Mouse (Mus musculus): ENCODE data around the gene Kcp. TPM values are rescaled to one million over a fixed set of nuclear protein-coding genes. Genes with fewer than 3 reads are reported as not detected.

The Kcp gene
- polyA plus RNA-seq, 1 experiment from 2014 or later, result 14.1 TPM

GRCm38 (mm10) chr6:29445354-29445753 is 62.4 kb downstream of the Kcp start:
- Histone ChIP-seq H3K27me3 (no peaks in the 10 kb centered on the region), H3K4me2 (no peak overlapping the region), H3K4me3 (no peak overlapping the region), H3K36me3 (peaks cover 14% of the 10 kb centered on the region; the same call in 1 of the 2 replicates), H3K4me1 (no peaks in the 10 kb centered on the region), H3K9me3 (no peaks in the 10 kb centered on the region), H3K27ac (no peak overlapping the region), H3K9ac (no peak overlapping the region)
- ATAC-seq (ENCODE audit: borderline replicate concordance, extremely low read depth, low FRiP score, low TSS enrichment), result 0 out of 2 replicates have a peak, but pooled peaks have one; percentile 6
- WGBS, result 75% methylated on average over 7 of the region's 7 CpGs

- Histone ChIP-seq H3K4me1 (no peaks in the 10 kb centered on the region), H3K36me3 (peaks cover 14% of the 10 kb centered on the region; the same call in 1 of the 2 replicates), H3K9ac (no peak overlapping the region), H3K27me3 (no peaks in the 10 kb centered on the region), H3K9me3 (no peaks in the 10 kb centered on the region), H3K4me2 (no peak overlapping the region), H3K4me3 (no peak overlapping the region), H3K27ac (no peak overlapping the region)
- no peak for ATAC-seq (ENCODE audit: borderline replicate concordance, extremely low read depth, low FRiP score, low TSS enrichment)
- 63% methylated on average over 11 of the region's 11 CpGs for WGBS
These were observed 63.0 kb downstream of the Kcp start for GRCm38 (mm10) chr6:29444773-29445172.

- no peak for ATAC-seq (ENCODE audit: borderline replicate concordance, extremely low read depth, low FRiP score, low TSS enrichment)
- H3K36me3 ChIP-seq, result peaks cover 3% of the 10 kb centered on the region; the same call in 1 of the 2 replicates
- peaks cover 12% of the 10 kb centered on the region for H3K27me3 ChIP-seq
- 86% methylated on average over 6 of the region's 6 CpGs for WGBS
- no peak overlapping the region for H3K4me2 ChIP-seq
- H3K9me3 ChIP-seq, result no peaks in the 10 kb centered on the region
- no peak overlapping the region for H3K27ac ChIP-seq
- peaks cover 21% of the 10 kb centered on the region for H3K4me1 ChIP-seq
- H3K4me3 ChIP-seq, result no peak overlapping the region
- H3K9ac ChIP-seq, result no peak overlapping the region
These were observed 68.0 kb downstream of the Kcp start for GRCm38 (mm10) chr6:29439789-29440188.

- Histone ChIP-seq H3K4me2 (no peak overlapping the region), H3K4me3 (no peak overlapping the region), H3K27ac (no peak overlapping the region), H3K27me3 (peaks cover 17% of the 10 kb centered on the region), H3K4me1 (peaks cover 26% of the 10 kb centered on the region), H3K9me3 (no peaks in the 10 kb centered on the region), H3K9ac (no peak overlapping the region), H3K36me3 (peaks cover 3% of the 10 kb centered on the region; the same call in 1 of the 2 replicates)
- ATAC-seq (ENCODE audit: borderline replicate concordance, extremely low read depth, low FRiP score, low TSS enrichment), result no peak
- WGBS, result 85% methylated on average over 4 of the region's 4 CpGs
These were observed 68.5 kb downstream of the Kcp start for GRCm38 (mm10) chr6:29439251-29439650.

GRCm38 (mm10) chr6:29436461-29436934 is 71.3 kb downstream of the Kcp start:
- Histone ChIP-seq H3K36me3 (no peaks in the 10 kb centered on the region), H3K4me1 (peaks cover 40% of the 10 kb centered on the region), H3K9me3 (no peaks in the 10 kb centered on the region), H3K4me3 (0 out of 2 replicates have a peak overlapping the region, but pooled peaks have one; percentile 4), H3K27me3 (peaks cover 26% of the 10 kb centered on the region), H3K4me2 (peak overlapping the region; percentile 88), H3K9ac (no peak overlapping the region), H3K27ac (peak overlapping the region; percentile 77; the same call in 1 of the 2 replicates)
- 8% methylated on average over 11 of the region's 11 CpGs for WGBS
- 0 out of 2 replicates have a peak, but pooled peaks have one; percentile 11 for ATAC-seq (ENCODE audit: borderline replicate concordance, extremely low read depth, low FRiP score, low TSS enrichment)

- Histone ChIP-seq H3K4me2 (peak overlapping the region; percentile 88), H3K4me1 (peaks cover 40% of the 10 kb centered on the region), H3K4me3 (peak overlapping the region; percentile 52), H3K27ac (peak overlapping the region; percentile 77), H3K9me3 (no peaks in the 10 kb centered on the region), H3K36me3 (no peaks in the 10 kb centered on the region), H3K27me3 (peaks cover 26% of the 10 kb centered on the region), H3K9ac (0 out of 2 replicates have a peak overlapping the region, but pooled peaks have one; percentile 26)
- ATAC-seq (ENCODE audit: borderline replicate concordance, extremely low read depth, low FRiP score, low TSS enrichment), result peak; percentile 60
- WGBS, result 12% methylated on average over 6 of the region's 6 CpGs
These were observed 71.8 kb downstream of the Kcp start for GRCm38 (mm10) chr6:29435940-29436451.

GRCm38 (mm10) chr6:29434911-29435691 is 72.7 kb downstream of the Kcp start:
- peaks cover 40% of the 10 kb centered on the region for H3K4me1 ChIP-seq
- no peaks in the 10 kb centered on the region for H3K36me3 ChIP-seq
- peaks cover 26% of the 10 kb centered on the region for H3K27me3 ChIP-seq
- H3K4me2 ChIP-seq, result peak overlapping the region; percentile 88
- peak overlapping the region; percentile 77 for H3K27ac ChIP-seq
- ATAC-seq (ENCODE audit: borderline replicate concordance, extremely low read depth, low FRiP score, low TSS enrichment), result peak; percentile 72; the same call in 1 of the 2 replicates
- peak overlapping the region; percentile 52 for H3K4me3 ChIP-seq
- WGBS, result 2% methylated on average over 12 of the region's 13 CpGs
- H3K9ac ChIP-seq, result peak overlapping the region; percentile 46; the same call in 1 of the 2 replicates
- no peaks in the 10 kb centered on the region for H3K9me3 ChIP-seq

GRCm38 (mm10) chr6:29433804-29434795 is 73.7 kb downstream of the Kcp start:
- Histone ChIP-seq H3K4me2 (peak overlapping the region; percentile 88), H3K4me3 (peak overlapping the region; percentile 52), H3K4me1 (peaks cover 40% of the 10 kb centered on the region), H3K27ac (peak overlapping the region; percentile 77), H3K9ac (peak overlapping the region; percentile 46), H3K27me3 (peaks cover 26% of the 10 kb centered on the region), H3K36me3 (no peaks in the 10 kb centered on the region), H3K9me3 (no peaks in the 10 kb centered on the region)
- ATAC-seq (ENCODE audit: borderline replicate concordance, extremely low read depth, low FRiP score, low TSS enrichment), result no peak
- 4% methylated on average over 27 of the region's 27 CpGs for WGBS

GRCm38 (mm10) chr6:29433038-29433803 is 74.5 kb downstream of the Kcp start, which contains the start of gene Flnc:
Gene Flnc (plus strand): TSS chr6:29433256.
- ATAC-seq (ENCODE audit: borderline replicate concordance, extremely low read depth, low FRiP score, low TSS enrichment), result peak; percentile 23; the same call in 1 of the 2 replicates
- Histone ChIP-seq H3K36me3 (no peaks in the 10 kb centered on the region), H3K4me2 (peak within 1 kb of the TSS; percentile 88), H3K27me3 (peaks cover 26% of the 10 kb centered on the region), H3K4me3 (peak within 1 kb of the TSS; percentile 52), H3K4me1 (peaks cover 40% of the 10 kb centered on the region), H3K27ac (peak within 1 kb of the TSS; percentile 37; the same call in 1 of the 2 replicates), H3K9me3 (no peaks in the 10 kb centered on the region), H3K9ac (peak within 1 kb of the TSS; percentile 46)
- under 1% methylated on average over 73 of the region's 77 CpGs for WGBS

- H3K4me2 ChIP-seq, result peak overlapping the region; percentile 88
- peaks cover 26% of the 10 kb centered on the region for H3K27me3 ChIP-seq
- no peak overlapping the region for H3K9ac ChIP-seq
- ATAC-seq (ENCODE audit: borderline replicate concordance, extremely low read depth, low FRiP score, low TSS enrichment), result no peak
- no peak overlapping the region; the same call in 1 of the 2 replicates for H3K27ac ChIP-seq
- no peaks in the 10 kb centered on the region for H3K9me3 ChIP-seq
- H3K36me3 ChIP-seq, result no peaks in the 10 kb centered on the region
- H3K4me1 ChIP-seq, result peaks cover 40% of the 10 kb centered on the region
- peak overlapping the region; percentile 52 for H3K4me3 ChIP-seq
These were observed 75.1 kb downstream of the Kcp start for GRCm38 (mm10) chr6:29432676-29433037.
